Mouse (Mus musculus) adipocyte (in vitro differentiated cells): ENCODE results near the gene Dnajb4.

Experiments
- DNase-seq: peaks from one replicate; pipeline ENCODE4 v3.0.0-alpha.2; 2016; ENCODE audit warnings: low spot score

Gene Dnajb4

DNA sequence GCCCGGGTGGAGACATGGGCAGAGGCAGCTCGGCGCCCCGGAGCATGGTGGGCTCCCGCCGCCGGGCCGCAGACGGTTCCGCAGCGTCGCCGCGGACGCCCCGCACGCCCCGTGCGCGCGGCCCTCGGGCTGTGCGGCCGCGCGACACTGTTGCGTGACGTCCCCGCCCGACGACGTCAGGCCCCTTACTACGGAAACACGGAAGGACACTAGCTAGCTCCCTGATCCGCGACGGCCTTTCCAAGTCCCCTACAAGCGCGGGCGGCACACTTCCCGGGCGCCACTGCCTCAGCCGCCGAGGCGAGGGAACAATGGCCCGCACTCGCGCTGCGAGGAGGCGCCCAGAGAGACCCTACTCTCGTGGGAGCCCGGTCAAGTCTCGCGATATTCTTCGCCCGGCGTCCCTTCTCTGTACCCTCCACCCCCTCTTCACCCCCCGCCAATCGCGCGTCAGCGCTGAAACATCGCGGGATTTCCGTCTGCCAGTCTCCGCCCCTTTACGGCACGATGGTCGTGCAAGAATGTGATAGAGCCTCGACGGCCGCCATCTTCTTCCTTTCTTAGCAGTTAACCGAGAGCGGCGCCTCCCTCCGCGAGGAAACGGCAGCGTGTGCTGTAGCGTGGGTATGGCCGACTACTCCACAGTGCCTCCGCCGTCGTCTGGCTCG lies at the start of gene Dnajb4, which contains the start of gene Fubp1:
Gene Dnajb4, minus strand, starts transcription at position 336 of the 668 bp plus-strand sequence.
Gene Fubp1, plus strand, starts transcription at position 456 of the 668 bp plus-strand sequence.
- peak; percentile 99 for DNase-seq

DNA sequence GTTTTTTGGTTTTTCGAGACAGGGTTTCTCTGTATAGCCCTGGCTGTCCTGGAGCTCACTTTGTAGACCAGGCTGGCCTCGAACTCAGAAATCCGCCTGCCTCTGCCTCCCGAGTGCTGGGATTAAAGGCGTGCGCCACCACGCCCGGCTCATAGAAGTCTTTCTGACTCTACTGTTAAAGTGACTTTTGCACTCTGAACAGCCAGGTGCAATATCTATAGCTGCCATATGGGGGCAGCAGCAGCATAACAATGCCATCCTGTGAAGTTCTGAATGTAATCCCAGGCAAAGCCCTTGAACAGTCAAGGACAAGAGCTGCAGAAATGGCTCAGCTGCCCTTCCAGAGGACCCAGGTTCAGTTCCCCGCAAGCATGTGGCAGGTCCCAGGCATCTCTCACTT lies 49.3 kb upstream of the Dnajb4 start:
- peak; percentile 88 for DNase-seq

DNA sequence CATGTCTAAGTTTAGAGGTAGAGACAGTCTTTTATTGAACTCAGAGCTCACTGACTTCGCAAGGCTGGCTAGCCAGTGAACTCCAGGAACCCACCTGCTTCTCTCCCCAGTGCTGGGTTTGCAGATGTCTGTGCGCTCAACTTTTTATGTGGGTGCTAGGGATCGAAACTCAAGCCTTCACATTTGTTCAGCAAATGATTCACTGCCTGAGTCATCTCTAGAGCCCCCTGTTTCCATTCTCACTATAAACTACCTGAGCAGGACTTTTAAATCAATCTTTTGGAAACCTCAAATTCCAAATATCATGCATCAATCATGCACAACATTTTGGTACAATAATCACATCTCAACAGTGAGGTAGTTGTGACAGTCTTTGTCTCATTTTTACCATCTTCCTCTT lies 47.4 kb upstream of the Dnajb4 start:
- DNase-seq = no peak

DNA sequence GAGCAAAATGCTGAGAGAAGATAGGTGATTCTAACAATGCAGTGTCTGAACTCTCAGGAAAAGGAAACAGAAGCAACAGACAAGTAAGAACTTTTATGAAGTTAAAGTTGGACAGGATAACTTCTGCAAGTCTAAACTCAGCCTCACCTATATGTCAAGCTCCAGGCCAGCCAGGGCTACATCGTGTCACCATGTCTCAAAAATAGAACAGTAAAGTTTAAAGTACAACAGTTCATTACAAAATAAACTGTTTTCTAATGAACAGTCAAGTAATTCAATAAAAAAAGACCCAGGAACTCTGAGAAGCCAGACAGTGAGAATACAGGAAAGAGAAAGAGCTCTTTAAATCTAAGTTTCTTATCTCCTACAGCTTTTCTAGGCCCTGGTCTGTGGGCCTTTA lies 40.4 kb upstream of the Dnajb4 start:
- DNase-seq = no peak

DNA sequence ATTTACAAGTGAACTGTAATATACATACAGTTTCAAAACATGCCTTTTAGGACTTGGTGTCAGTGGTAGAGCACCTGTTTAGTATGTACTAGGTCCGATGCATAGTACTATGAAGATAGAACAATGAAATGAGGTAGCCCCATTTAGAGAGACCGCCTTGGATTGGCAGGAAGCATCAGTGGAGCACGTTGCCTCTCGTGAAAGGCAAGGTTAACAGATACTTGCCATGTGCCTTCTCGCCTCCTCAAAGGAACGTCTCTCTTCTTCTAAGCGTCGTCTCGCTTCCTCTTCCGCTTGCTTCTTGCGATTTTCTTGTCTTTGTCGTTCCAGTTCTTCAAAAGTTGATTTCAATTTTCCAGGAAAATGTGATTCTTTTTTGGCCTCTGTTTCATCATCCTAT lies 37.6 kb upstream of the Dnajb4 start:
- DNase-seq = no peak

DNA sequence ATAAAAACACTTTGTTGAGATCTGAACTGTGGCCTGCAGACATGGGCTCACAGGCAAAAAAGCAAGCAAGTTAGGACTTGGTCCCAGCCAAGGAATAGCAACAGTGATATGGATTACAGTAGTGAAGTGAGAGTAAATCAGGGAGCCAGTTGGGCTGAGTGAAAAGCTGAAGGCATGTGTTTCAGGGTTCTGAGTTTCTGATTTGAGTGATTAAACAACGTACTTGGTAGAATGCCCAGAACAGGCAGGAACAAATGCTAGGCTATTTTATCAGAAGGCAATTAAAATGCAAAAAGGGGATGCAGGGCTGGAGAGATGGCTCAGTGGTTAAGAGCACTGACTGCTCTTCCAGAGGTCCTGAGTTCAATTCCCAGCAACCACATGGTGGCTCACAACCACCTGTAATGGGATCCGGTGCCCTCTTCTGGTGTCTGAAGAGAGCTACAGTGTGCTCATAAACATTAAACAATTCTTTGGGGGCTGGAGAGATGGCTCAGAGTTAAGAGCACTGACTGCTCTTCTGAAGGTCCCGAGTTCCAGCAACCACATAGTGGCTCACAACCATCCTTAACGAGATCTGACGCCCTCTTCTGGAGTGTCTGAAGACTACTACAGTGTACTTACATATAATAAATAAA lies 35.3 kb upstream of the Dnajb4 start:
- peak; percentile 37 for DNase-seq

DNA sequence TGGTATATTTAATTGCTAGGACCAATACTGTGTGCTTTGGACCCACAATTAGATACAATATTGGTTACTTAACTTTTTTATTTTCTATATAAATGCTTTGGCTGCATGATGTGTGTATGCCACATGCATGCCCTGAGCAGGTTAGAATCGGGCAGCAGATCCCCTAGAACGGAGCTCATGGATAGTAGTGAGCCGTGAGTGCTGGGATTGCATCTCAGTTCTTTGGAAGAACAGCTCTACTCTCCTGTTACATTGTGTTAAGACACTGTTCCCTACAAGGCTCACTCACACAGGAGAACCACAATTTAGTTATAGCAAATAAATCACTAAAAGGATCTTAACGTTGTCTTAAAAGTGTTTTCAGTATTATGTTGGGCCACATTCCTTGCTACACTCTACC lies 33.2 kb upstream of the Dnajb4 start:
- DNase-seq = no peak

DNA sequence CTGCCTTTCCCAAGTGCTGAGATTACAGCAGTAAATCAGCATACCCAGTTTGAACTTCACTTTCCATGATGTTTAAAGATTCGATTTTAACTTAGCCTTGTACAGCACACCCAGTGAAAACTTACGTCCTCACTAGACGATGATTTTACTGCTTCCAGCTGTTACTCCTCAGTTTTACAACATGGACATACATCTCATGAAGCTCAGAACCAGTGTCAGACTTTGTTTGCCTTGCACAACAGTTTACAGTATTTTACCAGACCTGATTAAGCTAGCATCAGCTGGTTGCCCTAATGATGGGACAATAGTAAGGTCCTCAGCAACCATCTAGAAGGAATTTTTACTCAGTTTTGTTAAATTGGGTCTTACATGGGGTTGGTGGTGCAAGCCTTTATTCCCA lies 31.0 kb upstream of the Dnajb4 start:
- DNase-seq = no peak

DNA sequence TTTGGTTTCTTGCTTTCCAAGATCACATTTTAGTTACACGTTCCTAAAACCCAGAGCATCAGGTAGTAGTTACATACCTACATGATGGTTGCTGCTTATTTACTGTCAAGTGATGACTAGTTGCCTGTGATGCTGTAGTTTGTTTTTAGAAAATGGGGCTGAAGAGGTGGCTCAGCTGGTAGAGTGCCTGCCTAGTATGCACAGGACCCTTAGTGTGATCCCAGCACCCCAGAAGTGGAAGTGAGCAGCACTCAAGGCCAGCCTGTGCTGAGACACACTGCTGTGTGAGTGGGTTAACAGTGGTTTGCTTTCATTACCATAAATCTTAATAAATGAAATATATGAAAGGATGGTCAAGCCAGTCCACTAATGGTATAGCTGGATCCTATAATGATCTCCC lies 29.5 kb upstream of the Dnajb4 start:
- DNase-seq = no peak

DNA sequence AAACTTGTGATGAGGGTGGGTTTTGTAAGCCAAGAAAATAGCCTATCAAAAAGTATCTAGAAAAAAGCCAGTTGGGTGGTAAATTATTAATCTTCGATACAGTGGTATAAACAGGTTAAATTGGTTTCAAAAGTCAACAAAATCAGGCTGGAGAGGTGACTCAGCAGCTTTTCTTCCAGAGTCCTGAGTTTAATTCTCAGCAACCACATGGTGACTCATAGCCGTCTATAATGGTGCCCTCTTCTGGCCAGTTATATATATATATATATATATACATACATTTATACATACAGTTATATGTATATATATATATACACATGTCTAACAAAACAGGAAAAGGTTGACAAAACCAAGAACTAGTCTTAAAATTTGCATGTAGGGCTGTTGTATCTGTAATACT lies 28.7 kb upstream of the Dnajb4 start:
- DNase-seq = no peak

DNA sequence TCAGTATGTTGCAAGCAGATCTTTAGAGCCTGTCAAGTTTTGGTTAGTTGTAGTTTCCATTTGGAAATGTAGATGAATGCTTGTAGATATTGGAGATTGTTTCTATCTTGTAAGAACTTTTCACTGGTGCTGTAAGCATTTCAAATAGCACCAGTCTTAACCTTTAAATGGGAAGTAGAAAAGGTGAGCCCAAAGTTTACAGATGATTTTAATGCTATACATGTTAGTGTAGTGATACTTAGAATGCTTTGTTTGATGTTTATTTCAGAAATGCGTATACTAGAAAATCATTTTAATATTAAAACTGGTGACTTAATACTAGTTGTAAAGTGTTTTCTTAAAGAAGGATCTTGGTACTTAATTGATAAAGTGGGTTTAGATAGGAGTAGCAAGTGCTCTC lies 25.7 kb upstream of the Dnajb4 start:
- DNase-seq = no peak

DNA sequence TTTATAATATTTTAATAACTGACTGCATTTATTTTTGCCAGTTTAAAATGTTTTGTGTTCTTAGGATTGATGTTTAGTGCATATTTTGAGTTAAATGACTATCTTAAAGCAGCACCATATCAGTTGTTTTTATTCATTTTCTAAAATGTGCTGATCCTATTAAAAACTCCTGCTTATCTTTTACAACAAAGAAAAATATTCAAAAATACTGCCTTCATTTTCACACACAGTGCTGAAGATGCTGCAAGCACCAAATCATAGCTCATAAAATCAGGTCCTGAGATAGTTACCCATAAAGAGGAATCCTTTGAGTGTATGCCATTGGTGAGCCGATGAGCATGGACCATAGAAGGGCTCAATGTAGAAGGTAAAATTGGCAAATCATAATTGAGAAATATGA lies 25.1 kb upstream of the Dnajb4 start:
- no peak for DNase-seq

DNA sequence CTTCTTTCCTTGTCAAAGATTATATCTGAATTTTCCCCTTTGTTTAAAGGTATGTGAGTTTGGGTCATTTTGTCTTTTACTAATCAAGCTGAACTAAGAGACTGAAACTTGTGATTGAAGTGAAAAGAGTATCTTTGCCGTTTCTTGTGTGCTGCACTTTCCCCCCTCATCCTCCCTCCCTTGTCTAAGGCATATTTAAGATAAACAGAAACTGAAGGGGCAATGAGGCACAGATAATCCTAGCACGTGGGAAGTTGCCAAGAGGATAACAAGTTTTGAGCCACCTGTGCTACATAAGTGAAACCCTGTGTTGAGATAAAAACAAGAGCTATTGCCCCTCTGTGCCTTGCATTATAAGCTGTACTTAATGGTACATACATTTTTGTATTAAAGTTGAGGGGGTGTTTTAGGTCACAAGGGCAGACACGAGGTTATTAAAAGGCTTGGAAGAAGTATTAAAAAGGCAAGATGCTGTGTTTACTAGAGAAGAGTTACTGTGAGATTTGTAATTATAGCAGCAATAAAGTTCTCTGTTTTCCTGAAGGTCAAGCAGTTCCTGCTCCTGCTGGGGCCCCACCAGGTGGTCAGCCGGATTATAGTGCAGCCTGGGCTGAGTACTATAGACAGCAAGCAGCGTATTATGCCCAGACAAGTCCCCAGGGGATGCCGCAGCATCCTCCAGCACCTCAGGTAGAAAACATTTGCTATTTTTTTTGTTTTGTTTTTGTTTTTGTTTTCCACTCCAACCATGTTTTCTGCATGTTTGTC lies 21.4 kb upstream of the Dnajb4 start:
- no peak for DNase-seq

DNA sequence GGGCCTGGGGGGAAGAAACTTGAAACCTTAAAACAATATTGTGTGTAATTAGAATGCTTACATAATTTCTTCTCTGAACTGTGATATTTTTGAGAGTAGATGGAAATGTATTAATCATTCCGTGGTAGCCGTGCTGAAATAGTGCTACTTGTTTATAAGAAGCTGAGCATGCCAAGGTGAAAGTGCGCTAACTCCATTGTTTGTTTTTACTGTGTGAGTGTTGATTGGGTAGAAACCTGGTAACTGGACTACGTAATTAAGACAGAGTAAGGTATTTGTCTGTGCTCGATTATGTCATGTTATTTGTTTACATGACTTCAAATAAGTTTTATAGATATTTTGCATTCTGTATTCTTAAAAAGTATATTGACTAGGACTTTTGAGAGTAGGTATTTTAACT lies 19.2 kb upstream of the Dnajb4 start:
- DNase-seq = peak; percentile 35

DNA sequence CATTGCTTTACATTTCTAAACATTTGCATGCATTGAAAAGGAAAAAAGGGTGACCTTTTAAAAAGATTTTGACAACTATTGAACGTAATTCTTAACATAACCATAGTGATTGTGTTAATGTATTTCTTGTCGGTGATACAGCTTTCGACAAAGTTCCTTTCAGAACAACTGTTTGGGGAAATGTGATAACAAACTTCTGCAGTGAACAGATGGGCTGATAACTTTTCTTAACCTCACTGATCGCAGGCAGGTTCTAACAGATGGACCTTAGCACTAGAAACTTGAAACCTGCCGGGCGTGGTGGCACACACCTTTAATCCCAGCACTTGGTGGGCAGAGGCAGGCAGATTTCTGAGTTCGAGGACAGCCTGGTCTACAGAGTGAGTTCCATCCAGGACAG lies 18.7 kb upstream of the Dnajb4 start:
- no peak for DNase-seq

DNA sequence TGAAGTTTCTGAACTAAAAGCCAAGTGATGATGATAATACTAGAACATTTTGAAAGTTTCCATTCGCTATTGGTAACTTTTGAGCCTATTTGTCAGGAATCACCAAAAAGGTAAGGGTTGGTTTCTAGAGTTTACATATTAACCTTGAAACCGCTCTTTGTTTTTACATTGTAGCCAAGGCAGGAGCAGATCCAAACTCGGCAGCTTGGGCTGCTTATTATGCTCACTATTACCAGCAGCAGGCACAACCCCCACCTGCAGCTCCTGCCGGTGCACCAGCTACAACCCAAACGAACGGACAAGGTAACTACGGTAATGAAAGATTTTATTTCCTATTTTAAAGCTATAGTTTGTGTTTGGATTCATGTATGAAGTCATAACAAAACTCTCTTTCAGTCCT lies 15.8 kb upstream of the Dnajb4 start:
- no peak for DNase-seq

DNA sequence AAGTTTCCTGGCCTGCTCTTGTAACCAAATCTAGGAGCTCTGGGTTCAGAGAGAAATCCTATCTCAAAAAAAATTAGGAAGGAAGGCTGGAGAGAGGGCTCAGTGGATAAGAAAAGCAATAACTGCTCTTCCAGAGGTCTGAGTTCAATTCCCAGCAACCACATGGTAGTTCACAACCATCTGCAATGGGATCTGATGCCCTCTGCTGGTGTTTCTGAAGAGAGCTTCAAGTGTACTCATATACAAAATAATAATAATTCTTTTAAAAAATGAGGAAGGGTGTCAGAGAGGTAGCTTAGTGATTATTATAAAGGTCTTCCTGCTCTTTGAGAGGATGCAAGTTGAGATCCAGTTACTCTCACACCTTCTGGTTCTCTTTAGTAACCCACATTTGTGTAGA lies 14.8 kb upstream of the Dnajb4 start:
- DNase-seq = no peak

DNA sequence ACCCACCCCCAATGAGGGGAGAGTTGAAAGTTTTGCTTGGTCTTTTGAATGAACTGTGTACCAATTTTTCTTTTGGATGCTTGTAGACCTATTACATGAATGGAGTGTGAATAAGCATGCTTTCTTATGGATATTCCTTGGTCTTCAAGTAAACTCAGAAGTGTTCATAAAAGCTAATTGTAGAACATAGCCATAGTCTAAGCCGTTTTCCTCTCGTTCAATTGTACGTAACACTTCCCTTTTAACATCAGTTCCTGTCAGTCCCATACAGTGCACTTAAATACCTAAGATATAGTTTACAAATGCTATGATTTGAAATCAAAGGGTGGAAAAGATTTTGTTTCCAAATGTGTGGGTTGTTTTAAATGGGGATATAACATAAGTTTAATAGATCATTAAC lies 3.3 kb upstream of the Dnajb4 start:
- no peak for DNase-seq

DNA sequence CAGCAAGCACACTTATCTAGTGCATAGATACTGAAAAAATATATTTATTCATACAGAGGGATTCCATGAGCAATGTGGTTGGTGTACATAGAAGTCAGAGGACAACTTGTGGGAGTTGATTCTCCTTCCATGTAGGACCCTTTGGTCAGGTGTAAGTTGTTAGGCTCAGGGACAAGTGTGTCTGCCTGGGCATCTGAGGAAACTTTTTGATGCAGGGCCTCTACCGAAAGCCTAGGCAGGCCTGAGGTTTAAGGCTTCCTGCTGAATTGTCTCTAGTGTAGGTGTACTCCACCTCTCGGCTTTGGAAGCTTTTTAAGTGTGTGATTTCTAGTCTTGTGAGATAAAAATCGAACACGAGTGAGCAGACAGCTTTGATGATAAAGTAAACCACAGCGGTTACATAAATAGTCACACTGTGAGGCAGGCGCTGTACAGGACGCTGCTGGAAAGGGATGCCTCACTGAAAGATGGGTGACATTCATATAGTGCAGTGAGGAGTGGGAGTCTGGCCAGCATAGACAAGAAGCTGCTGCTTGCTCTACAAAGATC lies 1.7 kb upstream of the Dnajb4 start:
- peak; percentile 24 for DNase-seq

DNA sequence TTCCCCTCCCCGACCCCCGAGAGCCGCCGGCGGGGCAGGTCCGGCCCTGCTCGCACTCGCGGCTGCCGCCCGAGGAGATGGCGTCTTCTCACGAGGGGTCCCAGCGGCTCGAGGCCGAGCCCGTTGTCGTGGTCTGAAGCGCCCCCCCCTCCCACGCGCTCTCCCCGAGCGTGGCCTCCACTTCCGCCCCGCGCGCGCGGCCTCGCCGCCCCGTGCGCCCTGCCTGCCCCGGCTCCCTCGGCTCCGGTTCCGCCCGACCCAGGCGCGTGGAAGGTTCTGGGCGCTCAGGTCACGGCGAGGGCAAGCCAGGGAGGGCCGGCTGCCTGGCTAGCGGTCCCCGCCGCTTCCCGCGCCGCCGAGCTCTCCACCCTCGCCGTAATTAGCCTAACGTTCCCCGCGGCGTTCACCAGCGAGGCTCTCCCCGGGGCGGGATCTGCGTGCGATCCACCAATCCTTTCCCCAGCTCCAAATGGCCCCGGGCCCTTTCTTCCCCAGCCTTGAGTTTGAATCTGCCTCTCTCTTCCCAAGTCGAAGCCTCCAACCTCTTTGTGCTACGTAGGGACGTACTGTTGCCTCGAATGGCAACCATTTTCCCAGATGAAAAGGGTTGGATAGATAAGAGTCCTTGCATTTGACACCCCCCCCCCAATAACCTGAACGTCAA lies 758 bp upstream of the Dnajb4 start:
- peak; percentile 78 for DNase-seq

DNA sequence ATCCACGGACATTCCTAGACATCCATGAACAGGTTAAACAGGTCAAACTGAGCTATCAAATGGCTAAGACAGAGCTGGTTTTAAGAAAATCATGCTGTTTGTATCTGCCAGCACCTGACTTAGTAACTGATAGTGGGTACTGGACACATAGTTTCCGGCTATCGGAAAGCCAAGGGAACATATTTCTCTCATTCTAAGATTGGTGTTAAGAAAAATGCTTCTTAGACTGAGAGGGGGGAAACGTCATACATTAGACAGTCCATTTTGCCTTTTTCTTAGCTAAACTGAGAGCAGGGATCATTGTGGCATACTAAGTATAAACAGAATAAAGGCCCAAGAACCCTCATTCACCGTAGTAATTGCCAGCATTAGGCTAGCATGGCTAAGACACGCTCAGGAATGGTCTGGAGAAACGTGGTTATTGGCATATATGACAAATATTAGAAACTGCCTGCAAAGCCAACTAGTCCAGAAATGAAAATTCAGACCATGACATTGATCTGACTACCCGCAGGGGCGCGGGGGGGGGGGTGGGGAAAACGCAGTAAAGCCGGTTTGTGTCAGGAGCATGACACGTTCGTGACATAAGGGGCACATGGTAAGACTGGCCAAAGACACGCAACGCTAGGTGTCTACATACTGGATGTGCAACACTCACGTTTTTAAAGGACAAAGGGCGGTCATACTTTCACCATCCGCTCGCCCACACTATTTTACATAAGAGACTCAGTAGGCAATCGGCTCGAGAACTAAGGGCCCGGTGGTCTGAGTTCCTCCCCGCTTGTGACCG lies 730 bp downstream of the Dnajb4 start:
- peak; percentile 76 for DNase-seq
